Mouse (Mus musculus): ENCODE results near the gene Gm12394.
"Not testable (repeated sequence)": the region's sequence is repeated elsewhere in the genome, so short reads cannot be mapped to it uniquely, and the experiment has no call there.

The Gm12394 gene

GRCm38 (mm10) chr4:42856671-42857070 lies at the start of gene Gm12394:
TSS of gene Gm12394 (minus strand) at chr4:42856771.
- not testable (repeated sequence) for DNase-seq (ENCODE audit: low spot score in 2 of 2)

GRCm38 (mm10) chr4:42904966-42905365 lies 48.4 kb upstream of the Gm12394 start:
- no peak for DNase-seq (ENCODE audit: low spot score in 2 of 2)

DNA sequence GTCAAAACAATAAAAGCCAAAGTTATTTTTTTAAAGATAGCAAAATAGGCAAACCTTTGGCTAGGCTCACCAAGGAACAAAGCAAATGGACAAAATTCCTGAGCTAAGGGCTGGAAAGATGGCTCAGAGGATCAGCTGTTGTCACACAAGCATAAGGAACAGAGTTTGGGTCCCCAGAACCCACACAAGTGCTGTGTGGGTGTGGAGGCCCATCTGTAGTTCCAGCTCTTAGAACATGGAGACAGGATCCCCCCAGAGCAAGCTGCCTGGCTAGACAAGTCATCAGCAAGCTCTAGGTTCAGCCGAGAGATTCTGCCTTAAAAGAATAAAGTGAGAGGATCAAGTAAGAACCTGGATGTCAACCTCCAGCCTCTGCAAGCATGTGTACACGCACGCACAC lies 48.0 kb upstream of the Gm12394 start:
- DNase-seq (ENCODE audit: low spot score in 2 of 2) = no peak

DNA sequence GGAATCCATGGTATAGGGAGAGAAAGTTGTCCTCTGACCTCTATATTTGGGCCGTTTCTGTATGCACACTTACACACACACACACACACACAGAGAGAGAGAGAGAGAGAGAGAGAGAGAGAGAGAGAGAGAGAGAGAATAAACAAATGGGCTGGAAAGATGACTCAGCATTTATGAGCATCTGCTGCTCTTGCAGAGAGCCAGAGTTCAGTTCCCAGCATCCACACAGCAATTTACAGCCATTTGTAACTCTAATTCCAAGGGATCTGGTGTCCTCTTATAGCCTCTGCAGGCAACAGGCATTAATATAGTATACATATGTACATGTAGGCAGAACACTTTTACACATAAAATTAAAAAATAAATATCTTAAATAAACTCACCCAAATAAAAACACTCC lies 47.4 kb upstream of the Gm12394 start:
- DNase-seq (ENCODE audit: low spot score in 2 of 2) = no peak

- DNase-seq (ENCODE audit: low spot score in 2 of 2) = no peak
These were observed 46.2 kb upstream of the Gm12394 start for GRCm38 (mm10) chr4:42902730-42903129.

GRCm38 (mm10) chr4:42902174-42902573 lies 45.6 kb upstream of the Gm12394 start:
- no peak for DNase-seq (ENCODE audit: low spot score in 2 of 2)

GRCm38 (mm10) chr4:42900878-42901277 lies 44.3 kb upstream of the Gm12394 start:
- DNase-seq (ENCODE audit: low spot score in 2 of 2) = no peak

DNA sequence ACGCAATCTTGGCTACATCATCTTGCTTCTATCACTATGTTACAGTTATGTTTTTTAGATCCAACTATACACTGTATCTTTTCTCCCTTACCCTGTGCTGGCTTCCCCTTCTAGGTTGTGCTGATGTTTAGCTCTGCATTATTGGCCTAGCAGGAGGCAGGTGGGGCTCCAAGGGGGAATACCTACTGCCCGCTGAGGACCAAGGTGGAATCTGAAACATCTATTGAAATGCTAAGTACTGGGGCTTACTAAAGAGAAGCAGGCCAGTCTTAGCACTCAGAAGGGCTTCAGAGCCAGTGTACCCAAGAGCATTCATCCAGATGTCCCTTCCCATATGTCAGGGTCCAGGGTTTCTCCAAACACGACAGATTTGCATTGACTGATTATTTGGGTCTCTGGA lies 42.3 kb upstream of the Gm12394 start:
- DNase-seq (ENCODE audit: low spot score in 2 of 2) = no peak

GRCm38 (mm10) chr4:42895118-42895517 lies 38.5 kb upstream of the Gm12394 start:
- DNase-seq (ENCODE audit: low spot score in 2 of 2) = no peak

- no peak for DNase-seq (ENCODE audit: low spot score in 2 of 2)
These were observed 34.6 kb upstream of the Gm12394 start for GRCm38 (mm10) chr4:42891176-42891575.

- no peak for DNase-seq (ENCODE audit: low spot score in 2 of 2)
These were observed 32.2 kb upstream of the Gm12394 start for GRCm38 (mm10) chr4:42888806-42889205.

GRCm38 (mm10) chr4:42886926-42887325 lies 30.4 kb upstream of the Gm12394 start:
- DNase-seq (ENCODE audit: low spot score in 2 of 2) = no peak

DNA sequence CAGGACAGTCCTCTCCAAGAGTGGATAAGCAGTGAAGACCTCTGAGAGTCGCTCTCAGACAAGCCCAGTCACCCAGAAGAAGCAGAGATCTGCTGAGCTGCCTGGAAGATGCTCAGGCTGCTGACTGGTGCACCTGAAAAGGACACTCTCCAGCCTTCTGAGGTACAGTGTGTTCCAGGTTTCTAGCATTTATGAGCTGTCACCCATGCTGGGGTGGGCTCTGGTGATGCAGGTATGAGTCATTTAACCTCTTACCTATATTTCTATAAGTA lies 24.0 kb upstream of the Gm12394 start:
- no peak for DNase-seq (ENCODE audit: low spot score in 2 of 2)

DNA sequence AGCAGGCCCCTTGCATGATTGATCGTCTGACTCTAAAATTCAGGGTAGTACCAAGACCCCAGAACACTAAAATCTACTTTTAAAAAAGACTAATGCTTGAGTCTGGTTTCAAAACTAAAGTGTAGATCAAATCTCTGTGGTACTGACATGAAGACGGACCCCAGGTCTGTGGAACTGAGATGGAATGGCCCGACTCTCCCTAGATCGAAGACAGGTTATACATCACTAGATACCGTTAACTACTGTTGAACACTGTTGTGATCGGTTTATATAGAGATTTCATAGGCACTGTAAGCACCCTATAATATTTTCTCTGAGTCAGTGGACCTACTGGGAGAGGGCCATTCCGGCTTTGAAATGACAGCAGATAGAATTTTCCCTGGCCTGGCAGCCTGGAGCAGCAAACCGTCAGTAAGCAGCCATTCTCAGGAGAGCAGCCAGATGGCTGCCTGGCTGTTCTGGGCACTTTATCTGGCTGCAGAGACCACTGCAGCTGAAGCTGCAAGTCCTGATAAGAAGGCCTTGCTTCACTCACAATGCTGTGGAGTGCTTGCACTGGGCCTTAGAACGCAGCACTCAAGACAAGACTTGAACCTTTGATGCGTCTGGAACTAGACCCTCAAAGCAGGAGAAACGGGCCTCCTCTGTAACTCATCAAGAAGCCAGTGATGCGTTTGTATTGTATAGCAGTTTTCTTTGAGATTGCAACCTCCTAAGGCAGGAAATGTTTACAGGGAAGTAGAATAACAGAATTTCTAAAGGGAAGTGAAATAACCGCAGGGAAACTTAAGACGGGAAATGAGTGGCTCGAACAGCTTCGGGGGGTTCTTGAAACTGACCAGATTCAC lies 23.5 kb upstream of the Gm12394 start:
- no peak for DNase-seq (ENCODE audit: low spot score in 2 of 2)

- no peak for DNase-seq (ENCODE audit: low spot score in 2 of 2)
These were observed 21.1 kb upstream of the Gm12394 start for GRCm38 (mm10) chr4:42877657-42878056.

GRCm38 (mm10) chr4:42876586-42877291 lies 20.2 kb upstream of the Gm12394 start:
- peak; percentile 27 to 30 for DNase-seq (ENCODE audit: low spot score in 2 of 2)

DNA sequence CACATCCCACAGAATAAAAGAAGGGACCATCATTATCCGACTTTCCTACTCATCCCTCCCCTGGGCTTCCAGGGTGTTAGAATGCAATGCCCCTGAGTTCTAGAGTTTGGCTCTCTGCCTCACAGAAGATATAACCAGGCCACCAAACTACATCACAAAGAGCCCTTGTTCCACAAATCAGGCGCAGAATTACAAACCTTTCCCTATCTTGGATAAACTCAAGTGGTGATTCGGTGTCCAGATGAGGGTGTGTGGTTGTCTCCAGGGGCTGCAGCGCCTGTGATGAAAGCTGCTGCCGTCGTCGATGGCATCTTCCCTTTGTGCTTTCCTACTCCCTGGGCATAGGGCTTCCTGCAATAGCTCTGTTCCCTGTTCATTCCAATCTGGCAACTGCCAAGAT lies 17.6 kb upstream of the Gm12394 start, which contains the start of gene Fam205c:
TSS of gene Fam205c (minus strand) at position 101 of the 400 bp plus-strand sequence.
- no peak for DNase-seq (ENCODE audit: low spot score in 2 of 2)

DNA sequence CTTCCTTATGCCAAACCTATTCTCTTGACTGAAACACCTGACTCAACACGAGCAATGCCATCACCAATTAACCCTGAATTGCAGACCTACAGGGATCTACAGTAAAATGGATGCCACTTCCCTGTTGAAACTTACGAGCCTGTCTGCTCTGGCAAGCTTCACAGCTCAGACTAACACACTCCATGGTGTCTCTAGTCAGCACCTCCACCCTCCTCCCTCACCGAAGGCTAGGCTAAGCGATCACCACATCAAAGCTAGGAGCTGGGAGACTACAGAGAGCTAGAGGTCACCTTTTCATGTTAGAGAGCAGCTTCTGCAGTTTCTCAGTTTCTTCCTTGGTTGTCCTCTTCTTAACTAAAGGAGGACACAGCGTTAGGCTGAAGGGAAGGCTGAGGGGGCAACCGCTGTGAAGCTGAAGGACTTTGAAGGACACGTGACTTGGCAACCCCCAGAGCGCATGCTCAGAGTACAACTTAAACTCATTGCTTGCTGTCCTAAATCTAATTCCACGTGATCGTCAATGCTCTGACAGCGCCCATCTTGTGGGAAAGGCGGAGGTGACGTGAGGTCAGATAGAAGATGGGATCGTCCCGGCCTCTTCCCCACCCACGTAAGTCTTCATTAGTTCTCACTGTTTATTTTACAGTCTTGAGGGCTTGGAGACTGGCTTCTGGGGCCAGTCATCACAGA lies 16.3 kb upstream of the Gm12394 start:
- DNase-seq (ENCODE audit: low spot score in 2 of 2) = no peak

DNA sequence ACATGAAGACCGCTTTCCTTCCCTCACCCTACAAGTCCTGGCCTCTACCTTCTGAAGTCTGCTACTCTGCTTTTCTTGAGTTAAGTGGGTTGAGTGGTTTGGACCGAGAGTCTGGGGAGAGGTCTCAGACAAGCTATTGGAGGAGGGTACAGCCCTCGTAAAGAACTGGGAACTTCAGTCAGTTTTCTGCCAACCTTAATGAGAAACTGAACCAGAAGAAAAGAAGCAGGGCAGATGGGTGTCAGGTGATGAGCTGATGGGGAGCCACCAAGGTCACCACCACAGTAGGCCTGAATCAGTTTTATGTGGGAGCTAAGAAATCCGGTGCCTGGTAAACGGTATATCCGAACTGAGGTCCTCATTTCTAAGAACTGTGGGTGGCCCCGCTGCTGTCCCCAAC lies 15.6 kb upstream of the Gm12394 start:
- no peak for DNase-seq (ENCODE audit: low spot score in 2 of 2)

GRCm38 (mm10) chr4:42870748-42871147 lies 14.2 kb upstream of the Gm12394 start:
- DNase-seq (ENCODE audit: low spot score in 2 of 2) = no peak

GRCm38 (mm10) chr4:42868193-42868592 lies 11.6 kb upstream of the Gm12394 start:
- DNase-seq (ENCODE audit: low spot score in 2 of 2) = no peak

GRCm38 (mm10) chr4:42867390-42867789 lies 10.8 kb upstream of the Gm12394 start:
- DNase-seq (ENCODE audit: low spot score in 2 of 2) = no peak

DNA sequence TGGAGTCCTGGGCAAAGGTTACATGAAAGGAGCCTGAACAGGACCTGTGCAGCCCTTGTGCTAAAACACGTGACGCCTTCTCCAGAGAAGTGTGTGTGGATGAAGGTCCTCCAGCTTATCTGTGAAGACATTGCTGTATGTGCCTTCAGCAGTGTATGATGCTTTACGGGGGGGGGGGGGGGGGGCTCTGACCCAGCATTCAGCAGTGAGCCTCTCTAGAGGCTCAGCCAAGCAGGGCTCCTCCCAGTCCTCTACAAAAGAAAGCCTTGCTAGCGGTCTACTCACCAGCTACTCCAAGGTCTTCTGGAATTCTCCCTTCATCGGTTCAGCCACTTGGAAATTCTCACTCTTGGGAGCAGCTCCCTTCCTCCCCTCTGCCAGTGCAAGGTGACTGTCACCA lies 6.9 kb upstream of the Gm12394 start:
- not testable (repeated sequence) for DNase-seq (ENCODE audit: low spot score in 2 of 2)

Data from urinary bladder, postnatal 36 days (tissue).